Mouse (Mus musculus): Measurements from ENCODE around the gene Ctnnd1.

DNA sequence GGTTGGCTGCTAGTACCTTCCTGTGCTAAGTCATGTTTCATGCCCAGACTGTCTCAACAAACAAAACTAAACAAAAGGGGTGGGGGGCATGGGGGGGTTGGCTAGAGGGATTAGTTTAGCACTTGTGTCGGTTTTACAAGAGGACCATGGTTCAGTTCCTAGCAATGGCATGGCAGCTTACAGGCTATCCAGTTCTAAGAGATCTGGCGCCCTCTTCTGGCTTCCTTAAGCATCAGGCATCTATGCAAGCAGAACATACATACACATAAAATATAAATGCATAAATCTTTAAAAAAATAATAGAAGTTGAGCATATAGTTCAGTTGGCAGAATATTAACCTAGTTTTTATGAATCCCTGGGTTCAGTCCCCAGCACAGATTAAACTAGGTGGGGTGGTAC, 12.3 kb upstream of the Ctnnd1 start:
- peak; percentile 70 for TF ChIP-seq CTCF (IDR thresholded peaks at IDR 0.05)
- no peak for TF ChIP-seq EP300 (IDR thresholded peaks at IDR 0.05)

Data from lung, postnatal 0 days (tissue).